In the genomic region with DNA sequence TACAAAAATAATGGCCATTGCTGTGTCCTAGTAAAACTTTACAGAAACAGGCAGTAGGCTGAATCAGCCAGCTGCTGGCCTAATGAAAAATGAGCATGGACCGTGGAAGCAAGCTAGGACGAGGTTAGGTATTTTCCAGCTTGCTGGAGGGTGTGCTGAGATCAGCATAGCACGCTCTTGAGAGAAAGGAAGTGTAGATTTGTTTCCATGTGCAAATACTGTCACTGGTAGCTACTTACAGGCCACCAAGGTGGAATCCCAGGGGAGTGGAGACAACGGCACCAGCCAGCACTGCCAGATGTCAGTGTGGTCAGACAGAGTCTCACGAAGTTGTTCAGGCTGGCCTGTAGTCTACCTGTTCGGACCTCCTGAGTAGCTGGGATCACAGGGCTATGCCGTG, we compare ENCODE assay signal across 25 mouse cellular contexts. TPM values are rescaled to one million over a fixed set of nuclear protein-coding genes. Genes with fewer than 3 reads are reported as not detected.
DNase-seq lines count a peak whose midpoint lies in the region; ATAC-seq and TF ChIP-seq lines count a peak whose summit lies in the region.
"Had no signal": no experiment of that assay in that cellular context is flagged by ENCODE, and none has a peak within 500 bp of the region (broad histone marks: within the 10 kb centered on the region; RNA-seq: fewer than 3 reads in every experiment).

No protein-coding gene starts in this region.

- no peak for TF ChIP-seq POLR2A in CH12.LX (IDR thresholded peaks at IDR 0.05; ENCODE audit: low read depth, low read length)

- dilution Hi-C loops in CH12.LX (cut with MboI; ENCODE audit: extremely low pct_ligation_motif_present, extremely low pct_unique_long_range_greater_than_20kb, low sequenced_read_pairs) = no loop called here

- no peaks in the 10 kb centered on the region for H3K9me3 ChIP-seq in CH12.LX (replicated peaks; ENCODE audit: low read length)
- H3K9me3 ChIP-seq: embryonic facial prominence, embryonic 10.5 days; embryonic facial prominence, embryonic 12.5 days; forebrain, embryonic 13.5 days; forebrain, embryonic 15.5 days had no signal

- no peak overlapping the region for H3K9ac ChIP-seq in CH12.LX (ENCODE audit: insufficient read depth, low read depth)
- H3K9ac ChIP-seq: embryonic facial prominence, embryonic 12.5 days; forebrain, embryonic 13.5 days; forebrain, embryonic 15.5 days; forebrain, postnatal 0 days had no signal

- TF ChIP-seq EP300 in CH12.LX (IDR thresholded peaks at IDR 0.05; ENCODE audit: low read length) = peak; percentile 27; the same call in 1 of the 2 replicates

- no peak overlapping the region for H3K27ac ChIP-seq in CH12.LX (ENCODE audit: insufficient read depth, low read depth)
- H3K27ac ChIP-seq: embryonic facial prominence, embryonic 10.5 days; embryonic facial prominence, embryonic 12.5 days; forebrain, embryonic 13.5 days; forebrain, embryonic 15.5 days had no signal

- H3K27me3 ChIP-seq in CH12.LX (replicated peaks) = no peaks in the 10 kb centered on the region
- H3K27me3 ChIP-seq: embryonic facial prominence, embryonic 12.5 days; forebrain, embryonic 15.5 days had no signal

- H3K79me2 ChIP-seq in CH12.LX (replicated peaks; ENCODE audit: control insufficient read depth, extremely low read depth, insufficient read depth, poor library complexity, severe bottlenecking) = no peaks in the 10 kb centered on the region

- DNase-seq in cerebellum, adult 11-12 months = peak; percentile 4
- peak; percentile 71 for DNase-seq in heart, adult 11 months
- no peak for DNase-seq in heart, postnatal 4 days
- DNase-seq in CH12.LX (ENCODE audit: extremely low read depth) = peak; percentile 61
- DNase-seq: adrenal gland, adult 2 months; adrenal gland, postnatal 10 days; adrenal gland, postnatal 25 days; B cell, adult 2 months; cerebellum, adult 18-20 months; cerebellum, adult 9-10 months; cerebellum, postnatal 14 days; cerebellum, postnatal 36 days; forebrain, postnatal 0 days had no signal

- no peak for TF ChIP-seq CTCF in CH12.LX (conservative IDR thresholded peaks at IDR 0.05 in 1 of 2, IDR thresholded peaks at IDR 0.05 in 1 of 2; ENCODE audit: low read depth in 2 of 2, low read length in 2 of 2)

- ATAC-seq in cerebellum, adult (ENCODE audit: insufficient number of reproducible peaks, low FRiP score, low TSS enrichment) = no peak
- ATAC-seq: CD4-positive, CD25-positive, alpha-beta regulatory T cell, adult 4 months; forebrain, embryonic 13.5 days; forebrain, embryonic 15.5 days; forebrain, postnatal 0 days had no signal

- H3K36me3 ChIP-seq in CH12.LX (replicated peaks in 1 of 2; ENCODE audit: control insufficient read depth in 1 of 2, insufficient read depth in 1 of 2, low read length in 1 of 2) = peaks cover 33 to 89% of the 10 kb centered on the region in 2 experiments
- H3K36me3 ChIP-seq: forebrain, embryonic 15.5 days had no signal

- H3K4me3 ChIP-seq in CH12.LX (replicated peaks in 1 of 3; ENCODE audit: low read depth in 2 of 3, low read length in 2 of 3, poor library complexity in 1 of 3) = no peak overlapping the region
- H3K4me3 ChIP-seq: embryonic facial prominence, embryonic 10.5 days; embryonic facial prominence, embryonic 12.5 days; forebrain, embryonic 13.5 days; forebrain, embryonic 15.5 days had no signal

- no peak overlapping the region for H3K4me2 ChIP-seq in CH12.LX (ENCODE audit: insufficient read depth, low read depth, poor library complexity, severe bottlenecking)
- H3K4me2 ChIP-seq: embryonic facial prominence, embryonic 12.5 days; forebrain, embryonic 13.5 days; forebrain, embryonic 15.5 days had no signal

- in situ Hi-C loops in CH12.LX (cut with MboI; ENCODE audit: low pct_ligation_motif_present, low pct_unique_long_range_greater_than_20kb, low sequenced_read_pairs) = loop anchor here (25.0 kb wide), 1 partner anchor 785 kb away; no protein-coding TSS in a partner anchor

- no peak for TF ChIP-seq RAD21 in CH12.LX (IDR thresholded peaks at IDR 0.05; ENCODE audit: low read depth, low read length)

- H3K4me1 ChIP-seq in CH12.LX (ENCODE audit: control insufficient read depth in 1 of 2, insufficient read depth in 2 of 2) = peaks cover 7 to 47% of the 10 kb centered on the region in 2 experiments
- H3K4me1 ChIP-seq: embryonic facial prominence, embryonic 12.5 days; forebrain, embryonic 13.5 days; forebrain, embryonic 15.5 days had no signal

TF ChIP-seq in CH12.LX, 34 proteins besides CTCF, POLR2A, EP300 and RAD21:
- TF ChIP-seq ETS1 (conservative IDR thresholded peaks at IDR 0.05; ENCODE audit: low read depth, low read length) = peak; percentile 56; the same call in 1 of the 2 replicates
- TF ChIP-seq BHLHE40 (IDR thresholded peaks at IDR 0.05; ENCODE audit: low read depth, low read length) = peak; percentile 53; the same call in 1 of the 2 replicates
- 0 out of 2 replicates have a peak, but pooled peaks have one; percentile 13 for TF ChIP-seq MEF2A (IDR thresholded peaks at IDR 0.05; ENCODE audit: borderline replicate concordance, low read depth, low read length)
- 0 out of 2 replicates have a peak, but pooled peaks have one; percentile 19 for TF ChIP-seq MAFK (IDR thresholded peaks at IDR 0.05; ENCODE audit: insufficient replicate concordance, low read length)
- TF ChIP-seq ZKSCAN1 (IDR thresholded peaks at IDR 0.05; ENCODE audit: borderline replicate concordance, low read depth, low read length) = no peak
- no peak for TF ChIP-seq E2F4 (IDR thresholded peaks at IDR 0.05; ENCODE audit: insufficient replicate concordance, low read depth, low read length)
- TF ChIP-seq TCF12 (IDR thresholded peaks at IDR 0.05; ENCODE audit: low read depth, low read length) = peak; percentile 21; the same call in 1 of the 2 replicates
TF ChIP-seq in CH12.LX: peak in this region for 5.

RNA-seq across cellular contexts. Expression of gene Wwox, which starts 7.4 kb away (rescaled TPM):
- 10 to 100 TPM; 10.5 to 11.3 TPM for total RNA-seq in heart, postnatal 4 days (2021)
- total RNA-seq in CH12.LX (2012; rRNA removed) (7.3 and 9.1 TPM in 2 replicates), CH12.LX (2014; rRNA removed) (7.8 and 9.3 TPM in 2 replicates)
- 11.5 and 12.6 TPM in 2 replicates for polyA plus RNA-seq in CH12.LX (2012; ENCODE audit: insufficient read length, low read depth)

RNA-seq across cellular contexts. Expression of gene Clec3a, which starts 29.0 kb away (rescaled TPM):
- 1 to 10 TPM in 1 of 2 experiments, not detected in 1; 1.9 TPM for total RNA-seq in heart, postnatal 4 days (2021)
- not detected in 2 replicates for total RNA-seq in CH12.LX (2012; rRNA removed)
- total RNA-seq in CH12.LX (2014; rRNA removed) = not detected in 2 replicates
- polyA plus RNA-seq in CH12.LX (2012; ENCODE audit: insufficient read length, low read depth) = not detected in 2 replicates
- total RNA-seq: adrenal gland, adult 2 months; adrenal gland, postnatal 10 days; adrenal gland, postnatal 25 days; adrenal gland, postnatal 4 days; common myeloid progenitor, adult 5-6 weeks; ES-E14; MEL had no signal
- polyA plus RNA-seq: adrenal gland, adult 2 months; brain, embryonic 14.5 days; CD4-positive, CD25-positive, alpha-beta regulatory T cell, adult 4 months; embryonic facial prominence, embryonic 10.5 days; forebrain, embryonic 11.5 days; forebrain, embryonic 13.5 days; forebrain, embryonic 15.5 days; forebrain, postnatal 0 days had no signal
